Mouse (Mus musculus) embryonic facial prominence, embryonic 10.5 days (tissue): ENCODE measurements around the gene Gm10382. TPM values are rescaled to one million over a fixed set of nuclear protein-coding genes. Genes with fewer than 3 reads are reported as not detected.

Experiments used
- DNase-seq: peaks from one replicate; pipeline ENCODE4 v3.0.0-alpha.2; 2017; ENCODE audit warnings: low spot score
- H3K27ac ChIP-seq: fragments of 300-500 bp; sonication (generic); replicated peaks from 2 replicates; pipeline ENCODE4 v1.5.1; 2016; ENCODE audit warnings: mild to moderate bottlenecking
- H3K27me3 ChIP-seq: fragments of 300-500 bp; sonication (generic); replicated peaks from 2 replicates; pipeline ENCODE4 v1.6.1; 2016; ENCODE audit warnings: low read depth, mild to moderate bottlenecking; ENCODE audit not compliant: poor library complexity, severe bottlenecking
- H3K36me3 ChIP-seq: fragments of 300-500 bp; sonication (generic); replicated peaks from 2 replicates; pipeline ENCODE4 v1.6.1; 2016; ENCODE audit warnings: mild to moderate bottlenecking, moderate library complexity
- H3K4me1 ChIP-seq: fragments of 300-500 bp; sonication (generic); 2 replicates; pipeline ENCODE4 v1.6.1; 2016
- H3K4me3 ChIP-seq: fragments of 300-500 bp; sonication (generic); 2 replicates; pipeline ENCODE4 v1.5.1; 2016; ENCODE audit warnings: mild to moderate bottlenecking, moderate library complexity
- H3K9me3 ChIP-seq: fragments of 300-500 bp; sonication (generic); 2 replicates; pipeline ENCODE4 v1.6.1; 2016; ENCODE audit warnings: mild to moderate bottlenecking
- WGBS: fragments of 180-500 bp; shearing (Covaris S2); methylation state at CpG from one replicate; pipeline ENCODE4 v1.1.7; 2016; 5-methylcytosine and 5-hydroxymethylcytosine counted together
- polyA plus RNA-seq: library from polyadenylated mRNA; unstranded; fragments of >200 nt; fragmentation: Nextera tagmentation; extraction: Ambion mirVana; gene quantifications from 2 replicates; pipeline ENCODE4 v1.2.1, GENCODE M21; 2016

Gene Gm10382
- polyA plus RNA-seq, 1 experiment from 2014 or later, result 0.60 TPM

DNA sequence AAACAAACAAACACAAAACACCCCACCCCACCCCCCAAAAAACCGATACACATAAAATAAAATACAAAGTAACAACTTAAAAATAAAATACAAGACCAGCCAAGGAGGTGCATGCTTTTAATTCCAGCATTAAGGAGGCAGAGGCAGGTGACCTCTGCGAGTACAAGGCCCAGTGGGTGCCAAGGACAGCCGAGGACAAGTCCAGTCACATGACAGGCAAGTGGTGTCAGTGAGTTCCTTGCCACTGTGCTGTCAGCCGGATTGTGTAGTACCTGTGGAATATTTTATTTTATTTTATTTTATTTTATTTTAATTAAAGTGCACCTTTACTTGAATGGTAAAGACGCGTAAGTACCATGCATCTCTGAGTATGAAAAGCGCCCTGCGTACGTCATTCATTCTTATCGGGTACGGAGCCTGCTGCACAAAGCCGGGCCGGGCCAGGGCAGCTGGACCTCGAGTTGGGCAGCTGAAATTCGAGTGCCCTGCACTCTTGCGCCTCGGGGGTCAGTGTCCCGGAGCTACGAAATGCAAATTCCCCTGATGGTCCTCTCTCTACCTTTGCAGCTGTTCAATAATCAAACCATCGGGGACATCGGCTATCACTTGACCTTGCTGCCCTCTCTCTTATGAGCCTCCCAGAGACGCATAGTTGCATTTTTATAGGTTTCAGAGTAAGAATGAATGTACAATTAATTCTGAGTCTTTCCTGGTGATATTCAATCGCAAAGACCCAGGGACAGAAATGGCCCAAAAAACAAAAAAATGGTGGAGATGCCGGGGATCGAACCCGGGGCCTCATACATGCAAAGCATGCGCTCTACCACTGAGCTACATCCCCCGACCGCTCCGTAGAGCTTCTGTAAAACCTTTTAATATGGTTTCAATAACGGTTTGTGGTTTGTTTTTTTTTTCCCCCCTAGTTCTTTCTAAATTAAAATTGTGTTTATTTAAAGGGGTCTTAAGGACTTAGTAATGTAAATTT is 14.7 kb downstream of the Gm10382 start:
- Histone ChIP-seq H3K9me3 (no peaks in the 10 kb centered on the region), H3K4me3 (peak overlapping the region; percentile 76), H3K27ac (peak overlapping the region; percentile 41), H3K36me3 (no peaks in the 10 kb centered on the region), H3K27me3 (peaks cover 13% of the 10 kb centered on the region), H3K4me1 (peaks cover 31% of the 10 kb centered on the region)
- peak; percentile 82 for DNase-seq
- WGBS, result 11% methylated on average over 31 of the region's 31 CpGs

GRCm38 (mm10) chr5:125404536-125404902 is 15.4 kb downstream of the Gm10382 start:
- Histone ChIP-seq H3K36me3 (no peaks in the 10 kb centered on the region), H3K4me3 (peak overlapping the region; percentile 76), H3K4me1 (peaks cover 33% of the 10 kb centered on the region), H3K27me3 (peaks cover 13% of the 10 kb centered on the region; the same call in 1 of the 2 replicates), H3K9me3 (no peaks in the 10 kb centered on the region), H3K27ac (peak overlapping the region; percentile 79)
- DNase-seq, result no peak
- WGBS, result 3% methylated on average over 7 of the region's 7 CpGs

- H3K36me3 ChIP-seq, result no peaks in the 10 kb centered on the region
- H3K4me1 ChIP-seq, result peaks cover 38% of the 10 kb centered on the region
- peaks cover 13% of the 10 kb centered on the region; the same call in 1 of the 2 replicates for H3K27me3 ChIP-seq
- H3K9me3 ChIP-seq, result no peaks in the 10 kb centered on the region
- peak overlapping the region; percentile 79 for H3K27ac ChIP-seq
- DNase-seq, result peak; percentile 82
- peak overlapping the region; percentile 76 for H3K4me3 ChIP-seq
- 2% methylated on average over 28 of the region's 28 CpGs for WGBS
These were observed 15.9 kb downstream of the Gm10382 start for GRCm38 (mm10) chr5:125404903-125405545.

GRCm38 (mm10) chr5:125405546-125406248 is 16.6 kb downstream of the Gm10382 start:
- H3K4me1 ChIP-seq, result peaks cover 43% of the 10 kb centered on the region

DNA sequence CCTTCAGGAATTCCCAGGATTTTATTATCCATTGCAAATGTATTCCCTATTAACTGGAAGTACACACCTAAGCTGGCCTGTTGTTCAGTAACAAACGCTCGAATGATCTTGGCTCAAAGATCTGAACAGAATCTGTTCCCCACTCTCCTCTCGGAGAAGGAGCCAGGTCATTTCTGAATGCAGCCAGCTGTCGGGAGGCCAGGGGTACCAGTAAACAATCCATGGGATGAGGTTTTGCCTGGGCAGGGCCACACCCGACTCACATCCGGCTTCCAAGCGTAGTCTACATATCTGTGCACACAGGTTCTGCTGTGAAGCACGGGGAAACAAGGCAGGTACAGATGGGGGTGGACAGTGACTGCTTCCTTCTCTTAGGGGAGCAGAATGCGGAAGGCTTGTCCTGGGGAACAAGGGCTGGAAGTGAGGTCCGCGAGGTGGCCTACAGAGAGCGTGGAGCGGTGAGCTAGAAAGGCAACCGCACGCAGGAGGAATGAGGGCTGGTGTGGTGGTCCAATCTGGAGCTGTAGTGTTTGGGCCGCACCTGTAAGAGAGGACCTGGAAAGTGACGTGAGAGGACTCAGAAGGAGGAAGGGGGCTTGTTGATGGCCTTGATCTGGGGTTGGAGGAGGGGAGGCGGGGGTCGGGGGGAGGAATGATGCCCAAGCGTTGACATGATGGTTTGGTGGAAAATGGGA is 17.3 kb downstream of the Gm10382 start:
- peak; percentile 71 for DNase-seq
- H3K4me1 ChIP-seq, result peaks cover 43% of the 10 kb centered on the region
- no peaks in the 10 kb centered on the region for H3K36me3 ChIP-seq
- H3K9me3 ChIP-seq, result no peaks in the 10 kb centered on the region
- H3K27ac ChIP-seq, result peak overlapping the region; percentile 83
- H3K27me3 ChIP-seq, result peaks cover 13% of the 10 kb centered on the region; the same call in 1 of the 2 replicates
- WGBS, result 2% methylated on average over 20 of the region's 20 CpGs
- peak overlapping the region; percentile 76 for H3K4me3 ChIP-seq

More at GRCm38 (mm10) chr5:125405546-125406248, 16.6 kb downstream of the Gm10382 start:
- peak overlapping the region; percentile 83 for H3K27ac ChIP-seq
- H3K27me3 ChIP-seq, result peaks cover 13% of the 10 kb centered on the region; the same call in 1 of the 2 replicates
- DNase-seq, result peak; percentile 89
- no peaks in the 10 kb centered on the region for H3K9me3 ChIP-seq
- H3K4me3 ChIP-seq, result peak overlapping the region; percentile 76
- under 1% methylated on average over 31 of the region's 31 CpGs for WGBS
- H3K36me3 ChIP-seq, result no peaks in the 10 kb centered on the region

DNA sequence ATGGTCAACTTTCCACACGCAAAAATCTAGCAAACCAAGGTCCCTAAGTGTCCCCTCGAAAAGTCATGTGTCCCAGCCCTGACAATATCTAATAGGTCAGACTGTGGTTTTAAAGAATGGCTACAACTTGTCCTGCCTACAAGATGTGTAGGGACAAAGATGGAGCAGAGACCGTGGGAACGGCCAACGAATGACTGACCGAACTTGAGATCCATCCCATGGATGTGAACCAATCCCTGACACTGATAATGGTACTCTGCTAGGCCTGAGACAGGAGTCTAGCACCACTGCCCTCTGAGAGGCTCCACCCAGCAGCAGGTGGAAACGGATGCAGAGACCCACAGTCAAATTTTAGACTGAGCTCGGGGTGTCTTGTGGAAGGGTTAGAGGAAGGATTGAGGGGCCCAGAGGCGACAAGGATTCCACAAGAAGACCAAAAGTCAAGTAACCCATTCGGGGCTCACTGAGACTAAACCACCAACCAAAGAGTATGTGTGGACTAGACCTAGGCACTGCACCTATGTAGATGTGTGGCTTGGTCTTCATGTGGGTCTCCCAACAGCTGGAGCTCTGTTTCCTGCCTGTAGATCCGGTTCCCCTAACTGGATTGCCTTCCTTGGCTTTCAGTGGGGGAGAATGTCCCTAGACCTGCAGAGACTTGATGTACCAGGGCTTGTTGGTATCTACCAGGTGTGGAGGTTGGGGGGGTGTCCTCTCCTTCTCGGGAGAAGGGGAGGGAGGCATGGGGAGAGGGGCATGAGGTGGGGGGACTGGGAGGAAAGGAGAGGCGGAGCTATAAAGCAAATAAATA is 18.1 kb downstream of the Gm10382 start:
- DNase-seq, result no peak
- peak overlapping the region; percentile 83 for H3K27ac ChIP-seq

GRCm38 (mm10) chr5:125407910-125408575 is 18.9 kb downstream of the Gm10382 start:
- peak; percentile 33 for DNase-seq
- H3K27ac ChIP-seq, result no peak overlapping the region
- H3K36me3 ChIP-seq, result peaks cover 6% of the 10 kb centered on the region
- peaks cover 37% of the 10 kb centered on the region for H3K4me1 ChIP-seq
- WGBS, result 66% methylated on average over 14 of the region's 14 CpGs
- H3K4me3 ChIP-seq, result peak overlapping the region; percentile 57
- no peaks in the 10 kb centered on the region for H3K9me3 ChIP-seq
- H3K27me3 ChIP-seq, result peaks cover 1% of the 10 kb centered on the region; the same call in 1 of the 2 replicates

More for the DNA sequence above, 18.1 kb downstream of the Gm10382 start:
- H3K36me3 ChIP-seq, result no peaks in the 10 kb centered on the region
- peak overlapping the region; percentile 76 for H3K4me3 ChIP-seq
- no peaks in the 10 kb centered on the region for H3K9me3 ChIP-seq
- peaks cover 8% of the 10 kb centered on the region; the same call in 1 of the 2 replicates for H3K27me3 ChIP-seq
- H3K4me1 ChIP-seq, result peaks cover 43% of the 10 kb centered on the region
- 59% methylated on average over 13 of the region's 13 CpGs for WGBS

DNA sequence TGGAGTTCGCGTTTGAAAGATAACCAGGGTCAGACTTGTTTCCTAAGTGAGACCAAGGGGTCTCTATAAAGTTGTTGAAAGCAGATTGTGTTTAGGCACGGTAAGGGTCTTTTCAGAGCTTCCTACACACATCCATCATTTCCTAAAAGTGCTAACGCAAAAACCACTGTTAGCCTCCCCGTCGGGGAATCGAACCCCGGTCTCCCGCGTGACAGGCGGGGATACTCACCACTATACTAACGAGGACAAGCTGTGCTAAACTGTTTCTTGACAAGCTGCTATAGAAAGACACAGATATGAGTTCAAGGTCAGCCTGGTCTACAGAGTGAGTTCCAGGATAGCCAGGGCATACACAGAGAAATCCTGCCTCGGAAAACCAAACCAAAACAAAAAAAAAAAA is 19.7 kb downstream of the Gm10382 start:
- Histone ChIP-seq H3K27me3 (no peaks in the 10 kb centered on the region), H3K4me3 (peak overlapping the region; percentile 57), H3K9me3 (no peaks in the 10 kb centered on the region), H3K27ac (peak overlapping the region; percentile 73), H3K4me1 (peaks cover 32% of the 10 kb centered on the region), H3K36me3 (peaks cover 14% of the 10 kb centered on the region)
- DNase-seq, result peak; percentile 92
- WGBS, result 1% methylated on average over 13 of the region's 13 CpGs

DNA sequence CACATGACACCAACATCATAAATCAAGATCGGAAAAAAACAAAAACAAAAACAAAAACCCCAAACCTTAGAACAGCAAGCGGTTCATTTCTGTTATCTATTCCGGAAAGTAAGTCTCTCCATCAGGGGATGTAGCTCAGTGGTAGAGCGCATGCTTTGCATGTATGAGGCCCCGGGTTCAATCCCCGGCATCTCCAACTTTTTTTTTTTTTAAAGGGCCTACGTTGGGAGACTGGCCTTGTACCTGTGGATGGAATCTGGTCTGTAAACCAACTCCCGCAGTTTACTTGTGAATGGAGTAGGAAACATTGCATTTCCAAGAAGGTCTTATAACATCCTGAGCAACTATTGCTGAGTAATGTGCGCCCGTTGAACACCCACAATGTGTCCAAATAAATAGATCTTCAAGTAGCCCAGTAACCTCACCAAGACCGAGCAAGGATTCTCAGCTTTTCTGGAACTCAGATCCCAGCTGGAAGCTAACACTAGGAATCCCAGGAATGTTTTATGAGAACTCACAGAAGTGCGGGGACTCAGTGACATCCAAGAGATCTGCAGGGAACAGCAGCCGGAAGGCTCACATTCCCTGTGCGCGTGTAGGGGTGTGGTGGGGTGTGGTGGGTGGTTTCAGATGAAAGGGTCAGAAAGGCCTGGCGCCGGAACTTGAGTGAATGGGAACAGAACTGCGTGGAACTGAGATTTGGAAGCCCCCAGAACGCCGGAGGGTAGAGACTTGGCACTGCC is 20.4 kb downstream of the Gm10382 start:
- 7% methylated on average over 20 of the region's 20 CpGs for WGBS
- Histone ChIP-seq H3K9me3 (no peaks in the 10 kb centered on the region), H3K27ac (peak overlapping the region; percentile 73), H3K4me1 (peaks cover 31% of the 10 kb centered on the region), H3K27me3 (no peaks in the 10 kb centered on the region), H3K4me3 (peak overlapping the region; percentile 57), H3K36me3 (peaks cover 21% of the 10 kb centered on the region)
- DNase-seq, result peak; percentile 76

DNA sequence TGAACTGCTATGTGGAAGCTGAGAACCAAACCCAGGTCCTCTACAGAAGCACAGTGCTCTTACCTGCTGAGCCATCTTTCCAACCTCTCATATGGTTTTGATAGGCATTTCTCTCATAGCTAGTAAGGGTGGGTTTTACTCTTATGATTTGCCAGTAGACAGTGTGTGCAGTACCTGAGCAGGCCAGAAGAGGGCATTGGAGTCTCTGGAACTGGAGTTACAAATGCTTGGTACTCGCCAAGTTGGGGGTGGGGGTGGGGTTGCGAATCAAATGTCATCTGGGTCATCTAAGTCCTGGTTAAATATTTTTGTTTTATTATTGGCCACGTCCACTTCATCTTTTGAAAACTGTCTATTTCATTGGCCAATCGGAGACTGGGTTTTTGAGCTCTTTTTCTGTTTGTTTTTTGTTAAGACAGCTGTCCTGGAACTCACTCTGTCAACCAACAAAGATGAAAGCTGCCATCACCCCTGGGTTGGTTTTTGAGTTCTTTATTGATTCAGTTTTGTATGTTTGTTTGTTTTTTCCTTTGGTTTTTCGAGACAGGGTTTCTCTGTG is 22.9 kb downstream of the Gm10382 start:
- H3K27me3 ChIP-seq, result no peaks in the 10 kb centered on the region
- H3K9me3 ChIP-seq, result no peaks in the 10 kb centered on the region
- 62% methylated on average over 5 of the region's 5 CpGs for WGBS
- DNase-seq, result peak; percentile 70
- peaks cover 47% of the 10 kb centered on the region for H3K36me3 ChIP-seq
- peaks cover 24% of the 10 kb centered on the region for H3K4me1 ChIP-seq
- H3K4me3 ChIP-seq, result no peak overlapping the region
- H3K27ac ChIP-seq, result no peak overlapping the region
